30 mouse cellular contexts compared by ENCODE assay signal in the genomic region with DNA sequence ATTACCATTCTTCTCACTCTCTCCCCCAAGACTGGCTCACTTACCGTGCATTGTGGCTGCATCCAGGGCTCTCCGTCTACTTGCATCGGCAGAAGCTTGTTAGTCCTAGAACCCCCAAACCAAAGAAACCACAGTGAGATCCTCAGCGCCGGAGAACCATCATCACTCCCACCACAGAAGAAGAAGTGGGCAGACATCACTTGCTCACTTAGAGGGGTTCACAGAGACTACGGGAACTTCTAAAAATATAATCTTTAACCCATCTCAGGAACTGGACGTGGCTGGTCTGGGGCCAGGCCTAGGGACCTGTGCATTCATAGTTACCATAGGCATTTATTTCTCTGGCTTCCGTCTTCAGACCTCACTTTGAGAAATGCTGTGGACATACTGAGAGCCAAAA.
"Had no signal": no experiment of that assay in that cellular context is flagged by ENCODE, and none has a peak within 500 bp of the region (broad histone marks: within the 10 kb centered on the region; RNA-seq: fewer than 3 reads in every experiment).

No protein-coding gene starts in this region.

- H3K9ac ChIP-seq: embryonic facial prominence, embryonic 12.5 days; embryonic facial prominence, embryonic 13.5 days; embryonic facial prominence, embryonic 15.5 days; forebrain, embryonic 12.5 days; forebrain, embryonic 13.5 days; forebrain, embryonic 15.5 days; forebrain, postnatal 0 days had no signal

- H3K36me3 ChIP-seq: embryonic facial prominence, embryonic 10.5 days; embryonic facial prominence, embryonic 12.5 days; embryonic facial prominence, embryonic 13.5 days; embryonic facial prominence, embryonic 15.5 days; forebrain, embryonic 10.5 days; forebrain, embryonic 12.5 days; forebrain, embryonic 15.5 days had no signal

- H3K4me3 ChIP-seq: embryonic facial prominence, embryonic 10.5 days; embryonic facial prominence, embryonic 12.5 days; embryonic facial prominence, embryonic 13.5 days; embryonic facial prominence, embryonic 15.5 days; erythroblast, embryonic 14.5 days; forebrain, embryonic 10.5 days; forebrain, embryonic 12.5 days; forebrain, embryonic 13.5 days; forebrain, embryonic 15.5 days; gastrocnemius, adult 2 months; heart, adult 2 months had no signal

- H3K9me3 ChIP-seq: embryonic facial prominence, embryonic 10.5 days; embryonic facial prominence, embryonic 12.5 days; embryonic facial prominence, embryonic 13.5 days; embryonic facial prominence, embryonic 15.5 days; forebrain, embryonic 10.5 days; forebrain, embryonic 12.5 days; forebrain, embryonic 13.5 days; forebrain, embryonic 15.5 days had no signal

- H3K27me3 ChIP-seq: embryonic facial prominence, embryonic 12.5 days; embryonic facial prominence, embryonic 13.5 days; embryonic facial prominence, embryonic 15.5 days; forebrain, embryonic 12.5 days; forebrain, embryonic 13.5 days; forebrain, embryonic 15.5 days had no signal

- ATAC-seq: forebrain, embryonic 13.5 days; forebrain, embryonic 14.5 days; forebrain, embryonic 15.5 days; forebrain, embryonic 16.5 days; forebrain, postnatal 0 days had no signal

- H3K27ac ChIP-seq: embryonic facial prominence, embryonic 10.5 days; embryonic facial prominence, embryonic 12.5 days; embryonic facial prominence, embryonic 13.5 days; embryonic facial prominence, embryonic 15.5 days; forebrain, embryonic 10.5 days; forebrain, embryonic 12.5 days; forebrain, embryonic 13.5 days; forebrain, embryonic 15.5 days; gastrocnemius, adult 2 months; heart, adult 2 months had no signal

- H3K4me1 ChIP-seq: embryonic facial prominence, embryonic 10.5 days; embryonic facial prominence, embryonic 12.5 days; embryonic facial prominence, embryonic 13.5 days; embryonic facial prominence, embryonic 15.5 days; forebrain, embryonic 15.5 days had no signal

- DNase-seq: cerebellum, adult 18-20 months; cerebellum, adult 2 months; cerebellum, adult 8-10 months; cerebellum, adult 9-10 months; cerebellum, adult 9-11 months; cerebellum, postnatal 10 days; cerebellum, postnatal 14 days; cerebellum, postnatal 25 days; cerebellum, postnatal 36 days; embryo, embryonic 11 days; forebrain, postnatal 0 days; gastrocnemius, adult 2 months; gastrocnemius, postnatal 10 days; gastrocnemius, postnatal 14 days; gastrocnemius, postnatal 25 days; gastrocnemius, postnatal 36 days; heart, adult 11 months; heart, adult 18-20 months; heart, adult 2 months had no signal

- H3K4me2 ChIP-seq: embryonic facial prominence, embryonic 12.5 days; embryonic facial prominence, embryonic 13.5 days; embryonic facial prominence, embryonic 15.5 days; forebrain, embryonic 12.5 days; forebrain, embryonic 13.5 days; forebrain, embryonic 15.5 days had no signal
